Mouse (Mus musculus): Measurements from ENCODE around the gene Col13a1. TPM values are rescaled to one million over a fixed set of nuclear protein-coding genes. Genes with fewer than 3 reads are reported as not detected.
A peak's percentile ranks its signal among the peaks of the same experiment; 100 is the strongest.

The Col13a1 gene
- polyA plus RNA-seq, 2 experiments = 5.5 to 10.2 TPM

GRCm38 (mm10) chr10:61894564-61894963, 84.3 kb downstream of the Col13a1 start:
- DNase-seq (ENCODE audit: low spot score) = no peak
- Histone ChIP-seq H3K4me1 (ENCODE audit: control insufficient read depth, insufficient read depth, low read length) (peaks cover 1% of the 10 kb centered on the region), H3K4me3 (replicated peaks; ENCODE audit: low read length) (no peak overlapping the region), H3K9me3 (ENCODE audit: control insufficient read depth, low read length) (no peaks in the 10 kb centered on the region; the same call in 1 of the 2 replicates), H3K9ac (ENCODE audit: low read depth, low read length, severe bottlenecking) (no peak overlapping the region), H3K27ac (replicated peaks; ENCODE audit: low read depth, low read length) (no peak overlapping the region), H3K36me3 (ENCODE audit: control insufficient read depth, insufficient read depth, low read length) (no peaks in the 10 kb centered on the region), H3K4me2 (replicated peaks; ENCODE audit: low read depth, low read length, severe bottlenecking) (no peak overlapping the region), H3K27me3 (ENCODE audit: control insufficient read depth, insufficient read depth, low read length) (no peaks in the 10 kb centered on the region)
- no peak for TF ChIP-seq POLR2A (IDR thresholded peaks at IDR 0.05; ENCODE audit: borderline replicate concordance, extremely low read depth, insufficient read depth, insufficient read length)
- 78% methylated on average over 5 of the region's 5 CpGs for WGBS
- ATAC-seq (ENCODE audit: low FRiP score, low read depth) = no peak

- H3K27ac ChIP-seq (replicated peaks; ENCODE audit: low read depth, low read length) = no peak overlapping the region
- H3K4me2 ChIP-seq (replicated peaks; ENCODE audit: low read depth, low read length, severe bottlenecking) = no peak overlapping the region
- ATAC-seq (ENCODE audit: low FRiP score, low read depth) = no peak
- no peaks in the 10 kb centered on the region; the same call in 1 of the 2 replicates for H3K9me3 ChIP-seq (ENCODE audit: control insufficient read depth, low read length)
- H3K4me1 ChIP-seq (ENCODE audit: control insufficient read depth, insufficient read depth, low read length) = peaks cover 13% of the 10 kb centered on the region
- no peak overlapping the region for H3K4me3 ChIP-seq (replicated peaks; ENCODE audit: low read length)
- H3K27me3 ChIP-seq (ENCODE audit: control insufficient read depth, insufficient read depth, low read length) = no peaks in the 10 kb centered on the region
- H3K36me3 ChIP-seq (ENCODE audit: control insufficient read depth, insufficient read depth, low read length) = no peaks in the 10 kb centered on the region
- TF ChIP-seq POLR2A (IDR thresholded peaks at IDR 0.05; ENCODE audit: borderline replicate concordance, extremely low read depth, insufficient read depth, insufficient read length) = no peak
- no peak for DNase-seq (ENCODE audit: low spot score)
- H3K9ac ChIP-seq (ENCODE audit: low read depth, low read length, severe bottlenecking) = no peak overlapping the region
- WGBS = 82% methylated on average over 9 of the region's 9 CpGs
Observed at GRCm38 (mm10) chr10:61891138-61891537, 87.8 kb downstream of the Col13a1 start.

- ATAC-seq (ENCODE audit: low FRiP score, low read depth) (no peak), DNase-seq (ENCODE audit: low spot score) (no peak)
- no peaks in the 10 kb centered on the region; the same call in 1 of the 2 replicates for H3K9me3 ChIP-seq (ENCODE audit: control insufficient read depth, low read length)
- H3K4me2 ChIP-seq (replicated peaks; ENCODE audit: low read depth, low read length, severe bottlenecking) = no peak overlapping the region
- no peak overlapping the region for H3K9ac ChIP-seq (ENCODE audit: low read depth, low read length, severe bottlenecking)
- no peaks in the 10 kb centered on the region for H3K36me3 ChIP-seq (ENCODE audit: control insufficient read depth, insufficient read depth, low read length)
- H3K27ac ChIP-seq (replicated peaks; ENCODE audit: low read depth, low read length) = no peak overlapping the region
- no peaks in the 10 kb centered on the region for H3K27me3 ChIP-seq (ENCODE audit: control insufficient read depth, insufficient read depth, low read length)
- TF ChIP-seq POLR2A (IDR thresholded peaks at IDR 0.05; ENCODE audit: borderline replicate concordance, extremely low read depth, insufficient read depth, insufficient read length) = no peak
- H3K4me1 ChIP-seq (ENCODE audit: control insufficient read depth, insufficient read depth, low read length) = peaks cover 13% of the 10 kb centered on the region
- WGBS = 98% methylated on average over 10 of the region's 10 CpGs
- no peak overlapping the region for H3K4me3 ChIP-seq (replicated peaks; ENCODE audit: low read length)
Observed at GRCm38 (mm10) chr10:61890294-61890693, 88.6 kb downstream of the Col13a1 start.

- DNase-seq (ENCODE audit: low spot score) (peak; percentile 37), ATAC-seq (ENCODE audit: low FRiP score, low read depth) (0 out of 2 replicates have a peak, but pooled peaks have one; percentile 17)
- 8% methylated on average over 4 of the region's 4 CpGs for WGBS
- Histone ChIP-seq H3K27ac (replicated peaks; ENCODE audit: low read depth, low read length) (no peak overlapping the region), H3K4me3 (replicated peaks; ENCODE audit: low read length) (no peak overlapping the region), H3K4me1 (ENCODE audit: control insufficient read depth, insufficient read depth, low read length) (peaks cover 12% of the 10 kb centered on the region), H3K4me2 (replicated peaks; ENCODE audit: low read depth, low read length, severe bottlenecking) (no peak overlapping the region), H3K36me3 (ENCODE audit: control insufficient read depth, insufficient read depth, low read length) (no peaks in the 10 kb centered on the region), H3K9ac (ENCODE audit: low read depth, low read length, severe bottlenecking) (0 out of 2 replicates have a peak overlapping the region, but pooled peaks have one; percentile 12), H3K27me3 (ENCODE audit: control insufficient read depth, insufficient read depth, low read length) (no peaks in the 10 kb centered on the region), H3K9me3 (ENCODE audit: control insufficient read depth, low read length) (no peaks in the 10 kb centered on the region)
- TF ChIP-seq POLR2A (IDR thresholded peaks at IDR 0.05; ENCODE audit: borderline replicate concordance, extremely low read depth, insufficient read depth, insufficient read length) = no peak
Observed at GRCm38 (mm10) chr10:61879427-61879826, 99.5 kb downstream of the Col13a1 start.

GRCm38 (mm10) chr10:61877787-61878186, 101.1 kb downstream of the Col13a1 start:
- ATAC-seq (ENCODE audit: low FRiP score, low read depth) = 0 out of 2 replicates have a peak, but pooled peaks have one; percentile 41
- no peak overlapping the region for H3K27ac ChIP-seq (replicated peaks; ENCODE audit: low read depth, low read length)
- no peaks in the 10 kb centered on the region for H3K36me3 ChIP-seq (ENCODE audit: control insufficient read depth, insufficient read depth, low read length)
- no peak for TF ChIP-seq POLR2A (IDR thresholded peaks at IDR 0.05; ENCODE audit: borderline replicate concordance, extremely low read depth, insufficient read depth, insufficient read length)
- peak; percentile 72 for DNase-seq (ENCODE audit: low spot score)
- no peak overlapping the region for H3K4me2 ChIP-seq (replicated peaks; ENCODE audit: low read depth, low read length, severe bottlenecking)
- H3K4me1 ChIP-seq (ENCODE audit: control insufficient read depth, insufficient read depth, low read length) = peaks cover 12% of the 10 kb centered on the region
- no peak overlapping the region for H3K4me3 ChIP-seq (replicated peaks; ENCODE audit: low read length)
- H3K9me3 ChIP-seq (ENCODE audit: control insufficient read depth, low read length) = no peaks in the 10 kb centered on the region
- WGBS = 10% methylated on average over 6 of the region's 6 CpGs
- H3K9ac ChIP-seq (ENCODE audit: low read depth, low read length, severe bottlenecking) = no peak overlapping the region
- H3K27me3 ChIP-seq (ENCODE audit: control insufficient read depth, insufficient read depth, low read length) = no peaks in the 10 kb centered on the region

- TF ChIP-seq POLR2A (IDR thresholded peaks at IDR 0.05; ENCODE audit: borderline replicate concordance, extremely low read depth, insufficient read depth, insufficient read length) = no peak
- Histone ChIP-seq H3K4me2 (replicated peaks; ENCODE audit: low read depth, low read length, severe bottlenecking) (no peak overlapping the region), H3K4me1 (ENCODE audit: control insufficient read depth, insufficient read depth, low read length) (peaks cover 6% of the 10 kb centered on the region), H3K4me3 (replicated peaks; ENCODE audit: low read length) (no peak overlapping the region), H3K9me3 (ENCODE audit: control insufficient read depth, low read length) (no peaks in the 10 kb centered on the region), H3K36me3 (ENCODE audit: control insufficient read depth, insufficient read depth, low read length) (no peaks in the 10 kb centered on the region), H3K27ac (replicated peaks; ENCODE audit: low read depth, low read length) (no peak overlapping the region), H3K27me3 (ENCODE audit: control insufficient read depth, insufficient read depth, low read length) (no peaks in the 10 kb centered on the region), H3K9ac (ENCODE audit: low read depth, low read length, severe bottlenecking) (no peak overlapping the region)
- WGBS = 70% methylated on average over 3 of the region's 3 CpGs
- ATAC-seq (ENCODE audit: low FRiP score, low read depth) = no peak
- DNase-seq (ENCODE audit: low spot score) = no peak
Observed at GRCm38 (mm10) chr10:61869796-61870195, 109.1 kb downstream of the Col13a1 start.

Data from limb, embryonic 14.5 days (tissue).